Mouse (Mus musculus) embryo, embryonic 10 days (tissue): Measurements from ENCODE around the gene Sohlh1.
"Not testable (repeated sequence)": the region's sequence is repeated elsewhere in the genome, so short reads cannot be mapped to it uniquely, and the experiment has no call there.

Experiments used
- DNase-seq: peaks from one replicate; pipeline ENCODE4 v3.0.0-alpha.2; 2015; ENCODE audit warnings: low spot score

The Sohlh1 gene

DNA sequence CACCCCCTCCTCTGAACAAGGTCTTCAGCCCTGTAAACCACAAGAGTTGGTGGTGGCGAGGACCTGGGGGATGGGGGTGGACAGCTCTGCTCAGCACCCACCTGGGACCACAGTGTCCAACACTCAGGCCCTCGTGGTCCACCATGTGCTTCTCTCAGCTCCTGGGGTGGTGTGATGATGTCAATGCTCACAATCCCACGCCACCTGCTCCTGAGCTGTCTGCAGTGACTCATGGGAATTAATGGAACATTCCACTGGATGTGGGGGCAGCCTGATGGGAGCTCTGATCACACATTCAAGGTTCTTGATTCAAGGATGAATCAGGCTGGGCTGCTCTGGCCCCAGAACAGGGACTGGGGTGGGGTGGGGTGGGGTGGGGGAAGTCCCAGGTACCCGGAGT is 4.9 kb downstream of the Sohlh1 start:
- no peak for DNase-seq

DNA sequence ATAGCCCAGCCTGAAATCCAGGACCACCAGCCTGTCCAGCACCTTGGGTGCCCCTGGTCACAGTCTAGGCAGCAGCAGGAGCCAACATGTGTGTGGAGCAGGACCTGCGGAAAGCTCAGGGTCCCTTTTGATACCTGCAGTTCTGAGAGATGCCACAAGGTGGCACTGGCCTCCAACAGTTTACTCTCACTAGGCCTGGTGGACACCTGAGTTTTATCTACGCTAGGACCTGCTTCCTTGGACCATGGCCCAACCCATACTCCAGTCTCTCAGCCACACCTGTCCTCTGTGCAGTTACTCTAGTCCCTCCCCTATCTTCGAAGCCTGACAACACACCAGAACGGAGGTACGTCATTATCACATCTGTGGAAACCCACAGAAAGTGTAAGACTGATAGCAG is 10.8 kb downstream of the Sohlh1 start:
- peak; percentile 78 for DNase-seq

DNA sequence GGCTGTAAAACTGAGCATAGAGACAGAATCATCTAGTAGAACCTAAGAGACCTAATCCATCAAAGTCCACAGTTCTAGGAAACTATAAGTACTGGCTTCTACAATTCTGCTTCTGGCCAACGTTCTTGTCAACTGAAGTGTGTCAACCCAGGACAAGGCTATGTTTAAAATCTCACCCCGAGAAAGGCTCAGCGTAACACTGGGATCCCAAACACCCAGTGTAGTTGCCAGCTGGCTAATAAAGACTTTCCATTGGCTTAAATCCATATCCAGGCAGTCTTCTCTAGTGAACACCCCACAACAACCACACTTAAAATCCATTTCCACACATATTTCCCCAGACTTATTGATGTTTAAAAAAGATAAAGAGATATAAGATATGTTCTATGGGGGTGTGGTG is 16.3 kb downstream of the Sohlh1 start:
- DNase-seq: no peak

DNA sequence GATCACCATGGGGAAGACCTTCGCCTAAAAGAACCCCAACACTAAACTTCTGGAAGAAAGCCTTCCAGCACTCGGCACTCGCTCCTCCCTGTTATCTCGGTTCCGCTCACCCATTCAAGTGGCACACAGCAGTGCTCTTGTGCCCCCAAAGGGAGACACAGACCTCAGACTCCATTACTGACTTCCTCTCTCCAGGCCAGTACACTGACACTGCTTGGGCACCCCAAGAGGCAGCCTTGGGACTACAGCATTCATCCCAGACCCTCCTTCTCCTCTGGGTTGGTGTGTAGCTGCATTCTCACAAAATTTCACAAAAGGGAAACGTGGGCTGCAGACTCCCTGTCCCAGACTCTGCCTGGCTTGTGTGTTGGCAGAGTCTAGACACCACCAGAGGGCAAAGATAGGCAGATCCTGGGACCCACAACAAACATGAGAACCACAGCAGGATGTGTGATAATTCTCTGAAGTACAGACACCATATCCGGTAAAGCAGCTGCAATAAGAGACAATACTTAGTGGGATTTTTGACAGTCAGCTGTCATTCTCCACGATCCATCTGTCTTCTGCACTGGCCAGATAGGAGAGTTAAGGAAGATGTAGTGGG is 18.6 kb downstream of the Sohlh1 start:
- no peak for DNase-seq

DNA sequence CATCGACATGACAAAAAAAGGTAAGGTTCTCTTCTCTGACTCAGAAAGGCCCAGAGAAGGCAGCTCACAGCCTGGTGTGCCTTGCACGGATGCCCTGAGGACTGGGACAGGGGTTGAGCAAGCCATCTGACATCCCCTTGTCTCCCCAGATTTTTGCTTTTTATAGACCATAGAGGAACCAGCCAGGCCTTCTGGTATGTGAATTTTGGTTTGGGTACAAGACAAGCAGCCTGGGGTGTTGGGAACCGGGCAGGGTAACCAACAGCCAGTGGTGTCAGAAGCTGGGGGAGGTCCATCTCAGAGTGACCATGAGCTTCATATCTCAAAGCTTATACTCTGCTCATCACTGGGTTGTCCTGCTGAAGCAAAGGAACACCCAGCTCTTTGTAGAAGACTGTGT is 22.3 kb downstream of the Sohlh1 start:
- DNase-seq: no peak

DNA sequence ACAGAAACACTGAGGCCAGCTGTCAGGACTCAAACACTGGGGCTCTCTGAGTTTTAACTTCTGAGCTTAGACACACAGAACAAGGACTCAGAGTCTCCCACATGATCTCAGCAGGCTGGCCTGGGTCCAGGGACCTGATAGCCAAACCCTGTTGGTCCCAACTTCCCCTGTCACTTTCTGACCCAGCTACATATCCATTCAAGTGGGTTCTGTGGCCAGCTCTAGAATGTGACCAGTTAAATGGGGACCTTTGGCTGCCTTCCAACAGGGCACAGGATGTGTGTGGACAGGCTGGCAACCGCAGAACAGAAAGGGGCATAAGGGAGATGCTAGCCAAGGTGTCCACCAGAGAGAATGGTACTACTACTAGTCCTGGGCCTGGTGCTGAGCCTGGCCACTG is 24.2 kb downstream of the Sohlh1 start, which contains the start of gene Lcn9:
Lcn9 (plus strand) TSS at position 348 of the 400 bp plus-strand sequence.
- no peak for DNase-seq

DNA sequence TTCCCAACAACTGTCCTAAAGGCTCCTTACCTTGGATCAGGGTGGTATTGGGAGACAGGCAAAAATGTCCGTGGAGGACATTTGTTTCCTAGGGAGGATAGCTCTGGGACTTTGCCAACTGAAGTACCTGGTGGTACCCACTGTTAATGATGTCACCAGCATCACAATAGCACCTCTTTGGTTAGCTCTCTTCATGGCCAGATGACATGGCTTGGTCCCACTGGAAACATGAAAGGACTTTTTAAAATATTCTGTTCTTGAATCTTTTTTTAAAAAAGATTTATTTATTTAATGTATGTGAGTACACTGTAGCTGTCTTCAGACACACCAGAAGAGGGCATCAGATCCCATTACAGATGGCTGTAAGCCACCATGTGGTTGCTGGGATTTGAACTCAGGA is 31.3 kb downstream of the Sohlh1 start, which contains the start of gene Glt6d1:
Glt6d1 (minus strand) TSS at position 101 of the 400 bp plus-strand sequence.
- not testable (repeated sequence) for DNase-seq

DNA sequence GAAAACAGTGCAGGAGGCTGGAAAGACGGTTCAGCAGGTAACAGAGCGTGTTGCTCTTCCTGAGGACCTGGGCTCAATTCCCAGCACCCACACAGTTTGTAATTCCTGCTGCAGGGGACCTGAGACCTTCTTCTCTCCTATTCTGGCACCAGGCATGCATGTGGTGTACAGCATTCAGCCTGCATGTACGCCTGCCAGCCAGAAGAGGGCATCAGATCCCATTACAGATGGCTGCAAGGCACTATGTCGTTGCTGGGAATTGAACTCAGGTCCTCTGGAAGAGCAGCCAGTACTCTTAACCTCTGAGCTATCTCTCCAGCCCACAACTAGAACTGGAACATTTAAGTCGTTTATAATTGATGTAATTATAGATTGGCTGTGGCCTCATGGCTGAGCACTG is 33.7 kb downstream of the Sohlh1 start:
- no peak for DNase-seq

DNA sequence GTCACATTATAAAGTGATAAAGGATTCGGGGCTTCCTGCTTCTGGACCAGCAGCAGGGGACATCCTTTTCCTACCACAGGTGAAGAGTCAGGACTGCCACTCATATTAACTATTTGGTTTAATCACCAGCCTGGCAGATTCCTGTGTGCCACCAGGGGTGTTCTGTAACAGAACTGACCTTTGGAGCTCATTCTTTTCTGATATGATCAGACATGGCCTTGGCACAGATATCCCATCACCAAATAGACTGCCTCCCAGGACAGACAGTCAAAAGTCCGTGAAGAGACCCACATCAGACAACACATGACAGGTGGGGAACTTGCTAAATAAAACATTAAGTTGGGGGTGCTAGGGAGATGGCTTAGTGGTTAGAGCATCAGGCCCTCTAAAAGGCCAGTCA is 35.3 kb downstream of the Sohlh1 start:
- no peak for DNase-seq

DNA sequence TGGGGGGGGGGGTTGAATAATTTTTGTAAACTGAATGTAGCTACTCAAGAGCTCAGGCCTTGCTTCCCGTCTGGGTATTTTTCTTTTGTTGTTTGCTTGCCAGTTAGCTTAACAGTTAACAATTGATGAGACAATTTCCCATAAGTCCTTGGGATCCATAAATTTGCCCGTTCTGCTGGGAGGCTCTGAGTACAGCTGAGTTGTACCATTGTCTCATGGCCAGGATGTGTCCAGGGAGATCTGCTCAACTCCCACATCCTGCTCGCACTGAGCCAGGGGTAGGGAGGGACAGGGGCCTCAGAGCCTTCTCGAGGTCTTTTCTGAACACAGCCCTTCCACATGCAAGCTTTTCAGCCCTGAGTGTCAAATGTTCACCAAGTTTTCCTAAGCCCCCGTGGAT is 49.0 kb downstream of the Sohlh1 start:
- peak; percentile 16 for DNase-seq

DNA sequence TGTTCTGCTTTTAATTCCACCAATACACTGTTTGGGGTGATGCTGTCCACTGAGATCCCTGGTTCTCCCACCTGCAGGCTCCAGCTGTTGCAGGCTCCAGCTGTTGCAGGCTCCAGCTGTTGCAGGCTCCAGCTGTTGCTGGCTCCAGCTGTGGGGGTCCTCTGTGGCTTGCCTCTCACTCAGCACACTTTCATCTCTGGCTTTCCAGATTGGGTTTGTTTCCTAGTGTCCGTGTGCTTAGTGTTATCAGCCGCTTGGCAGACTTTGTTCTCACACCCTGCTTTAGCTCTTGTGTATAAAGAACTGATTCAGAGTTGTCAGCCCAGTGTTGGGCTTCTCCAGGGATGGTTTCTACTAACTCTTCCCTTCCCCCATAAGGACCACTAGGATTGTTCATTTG is 49.4 kb downstream of the Sohlh1 start:
- no peak for DNase-seq
